Comparison of ENCODE assay signal across 14 mouse cellular contexts in genomic region chr2:79602306-79602705, GRCm38 (mm10). TPM values are rescaled to one million over a fixed set of nuclear protein-coding genes. Genes with fewer than 3 reads are reported as not detected.
DNase-seq lines count a peak whose midpoint lies in the region; ATAC-seq and TF ChIP-seq lines count a peak whose summit lies in the region.
"Had no signal": no experiment of that assay in that cellular context is flagged by ENCODE, and none has a peak within 500 bp of the region (broad histone marks: within the 10 kb centered on the region; RNA-seq: fewer than 3 reads in every experiment).

No protein-coding gene starts in this region.

- TF ChIP-seq CTCF in stomach, postnatal 0 days (IDR thresholded peaks at IDR 0.05; ENCODE audit: low read depth): no peak

- H3K4me1 ChIP-seq in hindbrain, embryonic 14.5 days (replicated peaks; ENCODE audit: control insufficient read depth, insufficient read depth, low read length): 0 out of 2 replicates have a peak, but pooled peaks cover 5% of the 10 kb centered on the region
- H3K4me1 ChIP-seq in hindbrain, embryonic 12.5 days: no peaks in the 10 kb centered on the region
- peaks cover 27% of the 10 kb centered on the region for H3K4me1 ChIP-seq in kidney, embryonic 16.5 days (ENCODE audit: insufficient read depth, low read length)
- peaks cover 4% of the 10 kb centered on the region; the same call in 1 of the 2 replicates for H3K4me1 ChIP-seq in stomach, postnatal 0 days (replicated peaks; ENCODE audit: control insufficient read depth, insufficient read depth)

- no peaks in the 10 kb centered on the region for H3K9me3 ChIP-seq in hindbrain, embryonic 14.5 days (ENCODE audit: control insufficient read depth, low read length)
- H3K9me3 ChIP-seq in hindbrain, embryonic 12.5 days (replicated peaks): no peaks in the 10 kb centered on the region
- no peaks in the 10 kb centered on the region for H3K9me3 ChIP-seq in kidney, embryonic 16.5 days (ENCODE audit: low read length)
- H3K9me3 ChIP-seq in stomach, postnatal 0 days (ENCODE audit: control insufficient read depth, low read length): no peaks in the 10 kb centered on the region
- H3K9me3 ChIP-seq: liver, embryonic 13.5 days; midbrain, embryonic 10.5 days; stomach, embryonic 15.5 days had no signal

- no peak overlapping the region for H3K4me2 ChIP-seq in hindbrain, embryonic 14.5 days (replicated peaks)
- no peak overlapping the region for H3K4me2 ChIP-seq in hindbrain, embryonic 12.5 days (replicated peaks)
- H3K4me2 ChIP-seq in kidney, embryonic 16.5 days (replicated peaks; ENCODE audit: low read depth, low read length): no peak overlapping the region
- H3K4me2 ChIP-seq in stomach, postnatal 0 days (replicated peaks; ENCODE audit: low read depth): no peak overlapping the region
- H3K4me2 ChIP-seq: liver, embryonic 13.5 days; stomach, embryonic 15.5 days had no signal

- H3K27me3 ChIP-seq in hindbrain, embryonic 14.5 days (ENCODE audit: control insufficient read depth, insufficient read depth, low read length): no peaks in the 10 kb centered on the region
- no peaks in the 10 kb centered on the region for H3K27me3 ChIP-seq in hindbrain, embryonic 12.5 days
- H3K27me3 ChIP-seq in kidney, embryonic 16.5 days (ENCODE audit: insufficient read depth, low read length): no peaks in the 10 kb centered on the region
- no peaks in the 10 kb centered on the region for H3K27me3 ChIP-seq in stomach, postnatal 0 days (ENCODE audit: control insufficient read depth, insufficient read depth, low read length)
- H3K27me3 ChIP-seq: liver, embryonic 13.5 days; stomach, embryonic 15.5 days had no signal

- 0 out of 2 replicates have a peak overlapping the region, but pooled peaks have one; percentile 9 for H3K27ac ChIP-seq in hindbrain, embryonic 14.5 days
- H3K27ac ChIP-seq in hindbrain, embryonic 12.5 days: no peak overlapping the region
- peak overlapping the region; percentile 86 for H3K27ac ChIP-seq in kidney, embryonic 16.5 days (ENCODE audit: low read length)
- H3K27ac ChIP-seq in stomach, postnatal 0 days (replicated peaks): 0 out of 2 replicates have a peak overlapping the region, but pooled peaks have one; percentile 53
- H3K27ac ChIP-seq: liver, embryonic 13.5 days; midbrain, embryonic 10.5 days had no signal

- DNase-seq in hindbrain, embryonic 14.5 days (ENCODE audit: low spot score): no peak
- DNase-seq in testis, postnatal 10 days (ENCODE audit: low spot score): peak; percentile 37
- no peak for DNase-seq in testis, postnatal 14 days (ENCODE audit: low spot score)
- DNase-seq in stomach, postnatal 0 days (ENCODE audit: low spot score): no peak
- no peak for DNase-seq in embryo, embryonic 10 days (ENCODE audit: low spot score)
- no peak for DNase-seq in spleen, postnatal 4 days (ENCODE audit: low spot score in 2 of 2)
- DNase-seq: adrenal gland, postnatal 36 days; liver, embryonic 13.5 days; thymus, postnatal 4 days had no signal

- no peak for ATAC-seq in hindbrain, embryonic 14.5 days (ENCODE audit: low FRiP score)
- no peak for ATAC-seq in hindbrain, embryonic 12.5 days (ENCODE audit: low FRiP score)
- peak; percentile 35; the same call in 1 of the 2 replicates for ATAC-seq in kidney, embryonic 16.5 days (ENCODE audit: low FRiP score, low TSS enrichment)
- no peak for ATAC-seq in stomach, postnatal 0 days (ENCODE audit: low FRiP score, low TSS enrichment)
- ATAC-seq: CD4-positive, CD25-positive, alpha-beta regulatory T cell, adult 4 months had no signal

- no peaks in the 10 kb centered on the region for H3K36me3 ChIP-seq in hindbrain, embryonic 14.5 days (replicated peaks; ENCODE audit: control insufficient read depth, insufficient read depth)
- no peaks in the 10 kb centered on the region for H3K36me3 ChIP-seq in hindbrain, embryonic 12.5 days
- no peaks in the 10 kb centered on the region for H3K36me3 ChIP-seq in kidney, embryonic 16.5 days (ENCODE audit: insufficient read depth, low read length)
- H3K36me3 ChIP-seq in stomach, postnatal 0 days (ENCODE audit: control insufficient read depth, insufficient read depth, low read length): no peaks in the 10 kb centered on the region
- H3K36me3 ChIP-seq: liver, embryonic 13.5 days; midbrain, embryonic 10.5 days; stomach, embryonic 15.5 days had no signal

- H3K9ac ChIP-seq in hindbrain, embryonic 14.5 days: no peak overlapping the region
- no peak overlapping the region for H3K9ac ChIP-seq in hindbrain, embryonic 12.5 days
- H3K9ac ChIP-seq in kidney, embryonic 16.5 days (replicated peaks; ENCODE audit: low read length): no peak overlapping the region
- no peak overlapping the region for H3K9ac ChIP-seq in stomach, postnatal 0 days (ENCODE audit: low read length)
- H3K9ac ChIP-seq: liver, embryonic 13.5 days; stomach, embryonic 15.5 days had no signal

- H3K4me3 ChIP-seq in hindbrain, embryonic 14.5 days (replicated peaks; ENCODE audit: low read length): no peak overlapping the region
- H3K4me3 ChIP-seq in hindbrain, embryonic 12.5 days: no peak overlapping the region
- no peak overlapping the region for H3K4me3 ChIP-seq in kidney, embryonic 16.5 days (ENCODE audit: low read length)
- H3K4me3 ChIP-seq in stomach, postnatal 0 days (ENCODE audit: low read depth, low read length): no peak overlapping the region
- H3K4me3 ChIP-seq: liver, embryonic 13.5 days; midbrain, embryonic 10.5 days; stomach, embryonic 15.5 days had no signal

- TF ChIP-seq EP300 in stomach, postnatal 0 days (optimal IDR thresholded peaks at IDR 0.05): no peak

- 72% methylated on average over 6 of the region's 6 CpGs for WGBS in hindbrain, embryonic 14.5 days
- 83% methylated on average over 6 of the region's 6 CpGs for WGBS in hindbrain, embryonic 12.5 days
- 25% methylated on average over 6 of the region's 6 CpGs for WGBS in kidney, embryonic 16.5 days
- 83% methylated on average over 6 of the region's 6 CpGs for WGBS in stomach, postnatal 0 days

RNA-seq across cellular contexts. Expression of gene Itprid2, which starts 32.8 kb away (rescaled TPM):
- polyA plus RNA-seq in hindbrain, embryonic 14.5 days (2014; fragmentation: Nextera tagmentation; extraction: Ambion mirVana): 6.7 and 7.4 TPM in 2 replicates
- 7.4 and 8.1 TPM in 2 replicates for polyA plus RNA-seq in hindbrain, embryonic 12.5 days (2016; fragmentation: Nextera tagmentation; extraction: Ambion mirVana)
- polyA plus RNA-seq in kidney, embryonic 16.5 days (2015; fragmentation: Nextera tagmentation; extraction: Ambion mirVana): 22.5 and 22.6 TPM in 2 replicates
- polyA plus RNA-seq in stomach, postnatal 0 days (2015; fragmentation: Nextera tagmentation; extraction: Ambion mirVana): 23.3 and 25.2 TPM in 2 replicates
